Mouse (Mus musculus) brain, embryonic 14.5 days (tissue): ENCODE results near the gene Desi2. TPM values are rescaled to one million over a fixed set of nuclear protein-coding genes. Genes with fewer than 3 reads are reported as not detected.
"Not testable (repeated sequence)": the region's sequence is repeated elsewhere in the genome, so short reads cannot be mapped to it uniquely, and the experiment has no call there.

Experiments used
- DNase-seq: peaks from one replicate; pipeline ENCODE4 v3.0.0-alpha.2; 2011; ENCODE audit warnings: low read depth
- CTCF ChIP-seq: fragments of 200-500 bp; IDR thresholded peaks from 2 replicates; pipeline ENCODE4 v1.5.1; 2012; ENCODE audit warnings: inconsistent platforms, mild to moderate bottlenecking, moderate library complexity, borderline replicate concordance; ENCODE audit not compliant: insufficient read depth, insufficient read length; ENCODE audit errors: extremely low read depth
- POLR2A ChIP-seq: fragments of 200-500 bp; IDR thresholded peaks from 2 replicates; pipeline ENCODE4 v1.6.1; 2012; ENCODE audit warnings: mild to moderate bottlenecking, inconsistent platforms, borderline replicate concordance; ENCODE audit not compliant: poor library complexity, insufficient read depth, insufficient read length, severe bottlenecking; ENCODE audit errors: extremely low read depth
- polyA plus RNA-seq: library from polyadenylated mRNA; depleted of rRNA; stranded (reverse); fragments of >200 nt; gene quantifications from 2 replicates; pipeline ENCODE4 v1.2.3, GENCODE M21; 2012; rRNA removed

Gene Desi2
- polyA plus RNA-seq, 1 experiment: 15.7 TPM

- DNase-seq: peak; percentile 3
- no peak for TF ChIP-seq POLR2A
- no peak for TF ChIP-seq CTCF
Observed at GRCm38 (mm10) chr1:178270635-178271034, 83.4 kb downstream of the Desi2 start.

- no peak for TF ChIP-seq POLR2A
- no peak for TF ChIP-seq CTCF
- no peak for DNase-seq
Observed at GRCm38 (mm10) chr1:178275174-178275730, 88.0 kb downstream of the Desi2 start.

- DNase-seq: no peak
- no peak for TF ChIP-seq CTCF
- no peak for TF ChIP-seq POLR2A
Observed at GRCm38 (mm10) chr1:178275738-178276053, 88.5 kb downstream of the Desi2 start.

- peak; percentile 91 for DNase-seq
- TF ChIP-seq POLR2A: no peak
- TF ChIP-seq CTCF: no peak
Observed at GRCm38 (mm10) chr1:178276054-178276911, 89.1 kb downstream of the Desi2 start.

GRCm38 (mm10) chr1:178283314-178283713 is 96.1 kb downstream of the Desi2 start:
- DNase-seq: not testable (repeated sequence)

- no peak for TF ChIP-seq CTCF
- no peak for TF ChIP-seq POLR2A
Observed at GRCm38 (mm10) chr1:178283946-178284720, 96.9 kb downstream of the Desi2 start.

GRCm38 (mm10) chr1:178287601-178288176 is 100.5 kb downstream of the Desi2 start:
- TF ChIP-seq POLR2A: no peak
- no peak for TF ChIP-seq CTCF
- no peak for DNase-seq

More at GRCm38 (mm10) chr1:178283946-178284720, 96.9 kb downstream of the Desi2 start:
- DNase-seq: no peak

GRCm38 (mm10) chr1:178291716-178292115 is 104.5 kb downstream of the Desi2 start:
- TF ChIP-seq CTCF: no peak
- no peak for TF ChIP-seq POLR2A
- DNase-seq: no peak

GRCm38 (mm10) chr1:178294051-178294450 is 106.8 kb downstream of the Desi2 start:
- no peak for DNase-seq
- TF ChIP-seq POLR2A: no peak
- TF ChIP-seq CTCF: no peak

- not testable (repeated sequence) for DNase-seq
Observed at GRCm38 (mm10) chr1:178301261-178301660, 114.0 kb downstream of the Desi2 start.

- DNase-seq: peak; percentile 84
- no peak for TF ChIP-seq POLR2A
- TF ChIP-seq CTCF: peak; percentile 71; the same call in 1 of the 2 replicates
Observed at GRCm38 (mm10) chr1:178303425-178303824, 116.2 kb downstream of the Desi2 start.

Other genes starting within 250 kb of the Desi2 start
- gene Catspere2, start 204.0 kb upstream of the Desi2 start, polyA plus RNA-seq: 0.16 and 0.24 TPM in 2 replicates
- gene Cox20, start 131.7 kb downstream of the Desi2 start, polyA plus RNA-seq: 82.0 and 107 TPM in 2 replicates
- 279 and 342 TPM in 2 replicates for gene Hnrnpu, start 150.4 kb downstream of the Desi2 start, polyA plus RNA-seq
- 2.0 and 3.7 TPM in 2 replicates for gene Efcab2, start 218.7 kb downstream of the Desi2 start, polyA plus RNA-seq